Mouse (Mus musculus) kidney, adult 9 months (tissue): ENCODE measurements around the gene Klhl25.
"Not testable (repeated sequence)": the region's sequence is repeated elsewhere in the genome, so short reads cannot be mapped to it uniquely, and the experiment has no call there.

Experiments
- DNase-seq: peaks from one replicate; pipeline ENCODE4 v3.0.0; 2022

Gene Klhl25

DNA sequence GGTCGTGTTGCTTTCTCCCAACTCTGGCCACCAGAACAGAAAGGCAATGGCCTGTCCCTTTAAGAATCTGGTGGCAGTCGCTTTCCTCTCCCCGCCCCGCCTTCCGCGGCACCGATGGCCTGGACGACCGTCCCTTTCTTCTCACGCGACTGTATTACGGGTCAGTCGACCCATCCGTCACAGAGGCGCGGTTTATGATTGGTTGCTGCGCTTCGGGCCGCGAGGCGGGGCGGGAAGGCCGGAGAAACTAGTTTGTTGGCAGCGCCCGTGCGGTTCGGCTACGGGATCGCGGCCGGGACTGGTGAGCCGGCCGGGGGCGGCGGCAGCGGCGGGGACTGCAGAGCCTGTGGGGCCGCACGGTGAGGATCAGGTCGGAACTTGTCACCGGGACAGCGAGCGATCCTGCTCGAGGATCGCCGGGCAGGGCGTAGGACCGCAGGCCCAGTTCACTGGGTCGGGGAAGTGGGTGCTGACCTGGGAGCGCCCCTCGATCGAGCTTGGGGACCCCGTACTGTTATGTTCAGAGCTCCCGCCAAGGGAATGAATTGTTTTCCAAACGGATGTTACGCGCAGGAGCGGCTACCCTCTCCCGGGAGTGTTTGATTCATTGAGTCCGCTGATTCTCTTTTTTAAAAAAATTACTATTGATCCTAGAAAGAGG, at the start of gene Klhl25:
Gene Klhl25 (plus strand): TSS at position 196 of the 661 bp plus-strand sequence.
- DNase-seq, result peak; percentile 98

DNA sequence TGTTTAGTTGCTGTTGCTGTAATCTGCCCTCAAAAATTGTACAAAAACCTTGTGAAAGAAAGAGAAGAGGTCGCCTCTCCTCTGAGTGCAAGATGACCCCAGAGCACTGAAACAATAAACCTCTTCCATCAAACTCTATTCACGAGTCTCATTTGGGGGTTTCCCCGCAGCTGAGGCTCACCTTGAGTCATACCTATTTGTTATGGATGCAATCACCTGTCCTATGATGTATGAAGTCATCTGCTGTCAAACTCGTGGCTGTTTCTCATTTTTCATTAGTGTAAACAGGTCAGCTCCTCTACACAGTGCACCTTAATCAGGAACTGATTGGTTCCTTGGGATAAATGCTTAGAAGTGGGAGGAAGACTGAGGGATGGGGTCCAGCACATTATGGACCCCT, 47.6 kb upstream of the Klhl25 start:
- no peak for DNase-seq

DNA sequence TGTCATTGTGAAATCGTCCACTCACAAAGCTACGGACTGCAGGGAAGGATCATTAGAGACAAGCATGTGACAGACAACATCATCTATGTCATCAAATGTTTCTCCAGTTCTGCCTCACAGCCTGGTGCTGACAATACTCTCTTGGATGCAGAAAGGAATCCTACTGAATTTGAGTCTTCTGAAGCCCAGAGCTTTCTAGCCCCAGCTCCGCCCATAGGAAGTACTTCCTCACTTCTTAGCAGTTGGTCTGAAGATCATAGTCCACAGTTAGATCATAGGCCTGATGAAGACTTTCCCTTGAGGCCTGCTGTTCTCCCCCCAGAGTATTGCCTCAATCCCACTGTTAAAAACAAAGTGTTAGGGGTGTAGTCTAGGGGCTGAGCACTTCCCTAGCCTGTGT, 47.1 kb upstream of the Klhl25 start:
- no peak for DNase-seq

DNA sequence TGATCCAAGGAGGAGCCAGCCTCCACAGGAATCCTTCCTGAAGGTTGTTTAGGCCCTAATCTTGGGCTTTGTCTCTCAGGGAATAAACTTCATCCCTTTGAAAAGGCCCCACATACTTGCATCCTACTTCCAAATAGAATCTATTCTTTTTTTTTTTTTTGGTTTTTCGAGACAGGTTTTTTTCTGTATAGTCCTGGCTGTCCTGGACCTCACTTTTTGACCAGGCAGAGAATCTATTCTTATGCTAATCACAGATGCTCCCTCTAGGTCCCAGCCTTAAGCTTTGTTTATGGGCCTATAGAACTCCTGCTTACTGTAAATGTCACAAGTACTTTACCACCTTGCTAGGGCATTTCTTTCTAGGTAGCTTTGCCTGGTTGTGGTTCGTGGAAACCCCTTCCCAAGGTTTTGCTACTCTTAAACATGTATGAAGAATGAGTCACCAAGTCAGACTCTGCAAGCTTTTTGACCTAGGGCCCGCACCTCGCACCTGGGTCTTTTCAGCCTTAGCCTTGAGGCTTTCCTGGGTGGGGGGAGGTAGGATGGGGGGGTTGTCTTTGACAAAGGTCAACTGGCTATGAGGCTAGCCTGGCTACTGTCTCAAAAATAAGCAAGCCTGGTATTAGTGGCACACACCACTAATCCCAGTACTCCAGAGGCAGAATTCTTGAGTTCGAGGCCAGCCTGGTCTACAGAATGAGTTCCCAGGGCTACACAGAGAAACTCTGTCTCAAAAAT, 46.3 kb upstream of the Klhl25 start:
- no peak for DNase-seq

DNA sequence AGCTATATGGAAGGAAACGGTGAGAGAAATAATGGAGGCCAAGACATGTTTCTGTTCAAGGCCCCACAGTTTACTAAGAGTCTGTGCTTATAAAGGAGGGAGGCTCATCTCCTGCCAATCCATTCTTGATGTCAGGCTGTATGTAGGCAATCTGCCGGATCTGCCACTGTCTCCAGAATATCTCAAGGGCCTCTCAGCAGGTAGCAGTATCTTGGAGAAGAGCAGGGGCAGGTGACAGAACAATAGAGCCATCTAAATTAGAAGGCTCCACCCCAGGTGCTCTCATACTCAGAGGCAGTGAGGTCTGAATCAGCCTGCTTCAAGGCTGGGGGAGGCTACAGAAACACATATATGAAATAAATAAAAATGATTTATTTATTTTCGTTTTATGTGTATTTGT, 45.2 kb upstream of the Klhl25 start:
- DNase-seq, result no peak

DNA sequence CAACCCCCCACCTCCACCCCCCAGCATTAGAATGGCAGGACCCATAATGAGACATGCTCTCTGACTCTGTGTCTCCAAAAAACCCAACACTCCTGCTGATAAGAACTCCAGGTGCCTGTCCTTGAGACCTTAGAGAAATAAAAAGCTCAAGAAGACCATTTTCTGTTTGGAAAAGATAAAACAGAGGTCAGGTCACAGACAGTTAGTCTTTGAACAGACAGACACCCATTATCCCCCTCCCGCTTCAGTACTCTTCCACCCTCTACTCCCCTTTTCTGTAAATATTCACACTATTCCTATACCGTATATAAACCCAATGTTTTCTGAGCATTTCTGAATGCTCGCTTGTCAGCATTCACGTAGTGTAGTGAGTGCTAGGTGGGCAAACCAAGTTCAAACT, 41.9 kb upstream of the Klhl25 start:
- DNase-seq, result no peak

DNA sequence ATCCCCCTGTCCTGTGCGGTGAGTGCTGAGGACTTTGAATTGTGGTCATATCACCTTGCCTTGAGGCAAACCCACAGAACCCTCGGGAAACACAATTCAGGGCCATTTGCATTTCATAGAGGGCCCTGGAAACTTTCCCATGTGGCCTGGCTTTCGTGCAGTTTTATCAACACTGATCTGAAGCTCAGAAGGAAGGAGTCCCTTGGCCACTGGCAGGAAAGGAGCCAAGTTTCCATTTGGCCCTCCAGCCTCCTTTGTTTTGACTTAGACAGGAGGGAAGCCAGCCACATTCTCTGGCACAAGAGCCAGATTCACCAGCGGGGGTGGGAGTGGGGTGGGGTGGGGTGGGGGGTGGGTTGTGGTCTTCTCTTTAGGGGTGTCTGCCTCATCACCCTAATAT, 41.4 kb upstream of the Klhl25 start:
- peak; percentile 71 for DNase-seq

DNA sequence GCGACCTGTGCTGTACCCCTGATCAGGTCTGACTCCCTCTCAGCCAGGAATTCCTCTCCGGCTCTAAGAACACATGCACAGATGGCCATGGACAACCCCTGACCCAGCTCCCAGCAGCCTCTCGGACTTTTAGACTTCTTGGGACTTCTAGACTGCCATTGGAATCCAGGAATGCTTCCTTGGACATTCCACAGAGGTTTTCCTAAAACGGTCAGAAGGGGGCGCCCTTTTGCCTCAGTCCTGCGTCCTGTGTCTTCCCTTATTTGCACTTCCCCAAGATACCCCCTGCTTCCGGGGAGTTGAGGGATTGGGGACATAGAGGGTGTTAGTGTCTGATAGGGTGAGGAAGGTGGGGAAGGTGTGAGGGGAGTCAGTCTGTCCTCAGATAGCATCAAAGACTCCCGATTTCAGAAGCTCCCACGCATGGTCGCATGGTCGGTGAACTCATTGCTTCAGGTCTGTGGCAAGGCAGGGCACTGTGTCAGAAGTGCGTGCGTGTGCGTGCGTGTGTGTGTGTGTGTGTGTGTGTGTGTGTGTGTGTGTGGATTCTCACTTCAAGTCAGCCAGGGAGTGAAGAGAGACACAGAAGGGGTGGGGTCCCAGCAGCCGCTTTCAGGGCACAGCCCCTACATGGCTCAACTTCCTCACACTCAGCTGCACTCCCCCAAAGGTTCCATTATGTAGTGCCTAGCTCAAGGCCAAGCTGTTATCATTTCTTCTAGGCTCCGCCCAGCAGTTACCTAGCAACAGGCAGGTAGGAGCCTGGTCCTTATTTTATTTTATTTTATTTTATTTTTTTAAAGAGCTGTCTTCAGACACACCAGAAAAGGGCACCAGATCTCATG, 40.4 kb upstream of the Klhl25 start:
- peak; percentile 55 for DNase-seq

DNA sequence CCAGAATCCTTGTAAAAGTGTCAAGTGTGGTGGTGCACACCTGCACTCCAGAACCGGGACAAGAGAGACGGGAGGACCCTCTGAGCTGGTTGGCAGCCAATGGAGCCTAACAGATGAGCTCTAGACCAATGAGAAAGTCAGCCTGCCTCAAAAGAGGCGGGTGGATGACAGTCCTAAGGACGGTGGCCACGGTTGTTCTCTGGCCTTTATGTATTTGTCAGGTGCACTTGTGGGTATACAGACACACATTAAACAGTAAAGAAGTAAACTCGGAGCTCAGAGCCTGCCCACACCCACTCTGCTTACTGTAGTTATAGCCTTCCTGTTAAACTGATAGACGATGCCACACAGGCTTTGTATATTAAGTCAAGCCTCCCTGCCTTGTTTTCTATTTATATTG, 27.4 kb upstream of the Klhl25 start:
- DNase-seq, result no peak

DNA sequence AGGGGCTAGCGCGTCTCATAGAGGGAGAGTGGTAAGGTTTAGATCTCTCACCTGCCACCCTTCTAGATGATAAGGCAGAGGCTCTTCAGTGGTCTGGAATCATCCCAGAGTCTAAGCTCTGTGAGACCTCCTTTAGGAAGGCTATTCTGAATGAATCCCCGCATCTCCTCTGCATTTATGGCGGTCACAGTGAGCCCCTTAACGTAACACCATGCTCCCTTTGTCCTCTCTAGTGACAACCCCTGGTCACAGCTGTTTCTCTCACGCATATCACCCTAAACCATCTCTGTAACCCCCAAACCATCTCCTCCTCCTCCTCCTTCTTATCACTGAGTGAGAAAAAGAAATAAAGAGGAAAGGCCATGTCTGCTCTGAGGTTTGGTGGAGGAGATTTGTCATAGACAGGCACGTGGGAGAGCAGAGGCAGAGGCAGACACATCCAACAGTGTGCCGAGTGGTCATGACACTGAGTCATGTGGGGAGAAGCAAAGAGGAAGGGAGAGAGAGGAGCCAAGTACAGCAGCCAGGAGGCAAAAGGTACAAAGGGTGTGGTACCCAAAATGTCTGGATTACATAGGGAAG, 25.9 kb upstream of the Klhl25 start:
- no peak for DNase-seq

DNA sequence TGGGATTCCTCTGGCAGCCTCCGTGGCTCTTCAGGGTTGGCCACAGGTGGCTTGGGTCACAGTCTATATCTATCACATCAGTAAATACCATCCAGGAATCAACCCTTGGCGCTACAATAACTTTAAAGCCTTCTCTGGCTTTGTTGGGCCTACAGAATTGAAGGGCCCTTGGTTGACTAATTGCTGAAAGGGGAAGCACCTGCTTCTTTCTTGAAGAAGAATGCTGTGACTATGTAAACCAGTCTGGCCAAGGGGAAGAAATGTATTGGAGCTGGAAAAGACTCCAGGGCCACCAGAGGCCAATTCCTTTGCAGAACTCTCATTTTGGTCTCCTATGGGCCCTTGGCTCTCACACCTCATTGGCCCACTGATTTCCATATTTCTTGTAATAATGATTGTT, 25.0 kb upstream of the Klhl25 start:
- no peak for DNase-seq

DNA sequence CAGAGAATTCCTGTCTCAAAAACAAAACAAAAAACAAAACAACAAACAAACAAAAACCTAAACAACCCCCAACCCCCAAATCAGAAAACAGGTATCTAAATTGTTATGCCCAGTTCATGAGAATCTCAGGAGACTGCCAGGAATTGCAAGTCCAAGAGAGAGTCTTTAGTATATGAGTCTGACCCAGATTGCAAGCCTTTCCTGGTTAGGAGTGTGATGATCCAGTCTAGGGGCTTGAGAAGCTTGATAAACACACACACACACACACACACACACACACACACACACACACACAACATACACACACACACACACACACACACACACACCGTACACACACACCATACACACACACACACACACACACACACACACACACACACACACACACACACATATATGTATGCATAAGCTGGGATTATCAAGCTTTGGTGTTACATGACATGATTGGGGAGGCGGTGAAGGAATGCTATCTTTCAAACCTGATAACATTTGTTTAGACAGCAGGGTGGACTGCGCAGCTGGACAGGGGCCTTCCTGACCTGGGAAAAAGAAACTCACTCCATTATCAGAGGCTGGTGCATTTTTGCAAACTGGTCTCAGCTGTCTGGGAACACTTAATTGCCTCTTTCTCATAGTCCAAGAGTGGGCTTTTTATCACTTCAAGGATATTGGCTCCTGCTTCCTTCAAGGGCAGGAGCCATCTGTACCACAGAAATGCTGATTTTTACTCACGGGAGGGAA, 21.6 kb upstream of the Klhl25 start:
- DNase-seq, result no peak

DNA sequence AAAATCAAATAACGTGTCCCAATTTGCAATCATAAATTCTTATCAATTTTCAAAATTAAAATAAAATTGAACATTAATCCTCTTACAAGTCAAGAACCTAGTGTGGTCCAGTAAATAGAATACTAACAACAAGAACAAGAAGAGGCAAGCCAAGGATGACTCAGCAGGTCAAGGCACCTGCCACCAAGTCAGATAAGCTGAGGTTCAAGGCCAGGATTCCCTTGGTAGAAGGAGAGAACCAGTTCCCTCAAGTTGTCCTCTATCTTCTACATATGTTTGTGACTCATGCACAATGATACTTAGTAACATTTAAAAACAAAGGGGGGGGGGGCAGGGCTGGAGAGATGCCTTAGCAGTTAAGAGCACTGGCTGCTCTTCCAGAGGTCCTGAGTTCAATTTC, 20.8 kb upstream of the Klhl25 start:
- DNase-seq, result no peak

DNA sequence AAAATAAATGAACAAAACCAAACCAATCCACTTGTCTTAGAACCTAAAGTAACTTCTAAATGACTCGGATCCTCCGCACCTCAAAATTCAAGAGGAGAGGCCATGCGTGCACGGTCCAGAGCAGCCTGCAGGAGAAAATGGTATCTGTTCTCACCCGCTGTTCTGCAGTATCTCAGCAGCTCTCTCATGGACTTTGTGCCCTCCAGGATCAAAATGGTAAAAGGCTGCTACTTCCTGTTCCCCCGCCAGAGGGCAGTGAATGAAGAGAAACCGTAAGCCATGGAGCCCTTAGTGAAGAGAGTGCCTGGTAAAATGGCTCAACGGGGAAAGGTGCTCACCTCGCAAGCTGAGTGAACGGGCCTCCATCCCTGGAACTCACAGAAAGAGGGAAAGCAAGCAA, 20.3 kb upstream of the Klhl25 start:
- peak; percentile 83 for DNase-seq

DNA sequence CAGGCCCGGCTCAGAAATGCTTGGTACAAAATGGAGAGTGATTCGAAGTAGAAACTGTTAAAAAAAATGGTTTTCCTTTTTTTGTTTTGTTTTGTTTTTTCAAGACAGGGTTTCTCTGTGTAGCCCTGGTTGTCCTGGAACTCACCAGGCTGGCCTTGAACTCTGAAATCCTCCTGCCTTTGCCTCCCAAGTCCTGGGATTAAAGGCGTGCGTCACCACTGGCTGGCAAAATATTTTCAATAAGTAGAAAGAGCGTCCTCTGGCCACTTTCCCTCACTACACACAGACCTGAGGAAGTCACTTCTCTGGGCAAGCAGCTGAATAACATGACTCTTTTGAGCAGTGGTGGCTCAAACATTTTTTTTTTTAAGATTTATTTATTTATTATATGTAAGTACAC, 19.6 kb upstream of the Klhl25 start:
- DNase-seq, result no peak

DNA sequence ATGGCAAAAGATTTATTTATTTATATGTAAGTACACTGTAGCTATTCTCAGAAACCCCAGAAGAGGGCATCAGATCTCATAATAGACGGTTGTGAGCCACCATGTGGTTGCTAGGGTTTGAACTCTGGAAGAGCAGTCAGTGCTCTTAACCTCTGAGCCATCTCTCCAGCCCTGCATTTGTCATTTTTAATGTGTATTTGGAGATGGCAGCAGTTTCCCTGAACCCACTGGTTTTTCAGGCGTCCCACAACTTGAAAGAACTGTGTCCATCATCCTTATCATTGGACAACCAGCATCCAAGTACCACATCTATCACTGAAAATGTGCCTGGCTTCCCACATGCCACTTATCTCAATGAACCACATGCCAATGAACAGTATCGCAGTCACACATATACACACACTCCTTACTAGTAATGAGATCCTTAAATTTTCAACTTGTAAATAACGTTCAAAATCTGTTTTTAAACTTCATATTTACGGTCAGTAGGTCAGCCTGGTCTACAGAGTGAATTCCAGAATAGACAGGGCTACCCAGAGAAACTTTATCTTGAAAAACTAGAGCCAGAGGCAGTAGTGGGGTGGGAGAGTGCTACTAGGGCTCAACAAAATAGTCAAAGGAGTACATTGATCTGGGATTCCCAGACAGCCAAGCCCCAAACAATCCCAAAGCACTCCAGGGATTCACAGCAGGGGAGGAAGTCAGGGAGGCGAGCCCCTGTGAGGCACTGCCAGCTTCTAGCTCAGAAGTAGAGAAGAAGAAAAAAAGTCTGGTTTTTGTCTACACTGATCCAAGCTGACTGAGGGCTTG, 17.7 kb upstream of the Klhl25 start:
- no peak for DNase-seq

DNA sequence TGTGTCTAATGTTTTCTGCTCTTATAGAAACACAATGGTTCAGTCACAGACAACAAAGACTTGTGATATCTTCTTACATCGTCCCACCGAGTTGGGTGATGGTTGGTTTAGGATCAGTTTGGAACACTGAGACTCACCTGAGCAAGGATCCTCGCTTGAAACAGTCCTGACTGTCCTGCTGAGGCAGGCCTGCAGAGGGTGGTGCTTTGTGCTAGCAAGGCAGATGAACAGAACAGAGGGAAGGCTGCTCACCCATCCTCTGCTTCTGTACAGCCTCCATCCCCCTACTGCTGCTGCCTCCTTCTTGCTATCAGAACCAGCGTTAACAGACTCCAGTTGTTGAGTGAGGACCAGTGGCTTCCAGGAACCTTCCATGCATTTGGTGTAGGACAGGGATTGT, 14.2 kb upstream of the Klhl25 start:
- DNase-seq, result not testable (repeated sequence)

DNA sequence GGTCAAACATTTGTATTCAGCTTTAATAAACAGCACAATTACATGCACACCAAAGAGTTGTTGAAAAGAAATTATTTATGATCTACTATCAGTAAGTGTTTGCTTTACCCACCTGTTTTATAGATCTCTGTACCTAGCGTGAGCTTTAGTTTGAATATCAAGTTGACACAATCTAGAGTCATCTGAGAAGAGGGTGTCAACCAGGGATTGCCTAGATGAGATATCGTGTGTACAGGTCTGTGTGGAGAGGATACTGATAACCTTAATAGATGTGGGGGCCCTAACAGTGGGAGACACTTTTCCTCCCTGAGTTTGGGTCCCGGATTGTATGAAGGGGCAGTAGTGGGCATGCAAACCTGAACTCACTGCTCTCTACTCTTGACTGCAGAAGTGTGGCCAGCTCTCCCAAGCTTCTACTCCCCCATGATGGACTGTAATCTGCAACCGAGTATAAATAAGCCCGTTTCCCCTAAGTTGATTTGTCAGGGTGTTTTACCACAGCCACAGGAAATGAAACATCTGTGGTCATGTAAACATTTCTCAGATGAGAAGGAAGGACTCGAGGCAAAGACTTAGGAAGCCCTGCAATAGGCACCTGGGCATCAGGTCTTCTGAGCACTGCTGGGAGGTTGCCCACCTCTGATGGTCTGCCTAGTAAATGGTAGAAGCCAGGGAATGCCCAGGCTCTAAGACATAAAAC, 13.0 kb upstream of the Klhl25 start:
- not testable (repeated sequence) for DNase-seq

DNA sequence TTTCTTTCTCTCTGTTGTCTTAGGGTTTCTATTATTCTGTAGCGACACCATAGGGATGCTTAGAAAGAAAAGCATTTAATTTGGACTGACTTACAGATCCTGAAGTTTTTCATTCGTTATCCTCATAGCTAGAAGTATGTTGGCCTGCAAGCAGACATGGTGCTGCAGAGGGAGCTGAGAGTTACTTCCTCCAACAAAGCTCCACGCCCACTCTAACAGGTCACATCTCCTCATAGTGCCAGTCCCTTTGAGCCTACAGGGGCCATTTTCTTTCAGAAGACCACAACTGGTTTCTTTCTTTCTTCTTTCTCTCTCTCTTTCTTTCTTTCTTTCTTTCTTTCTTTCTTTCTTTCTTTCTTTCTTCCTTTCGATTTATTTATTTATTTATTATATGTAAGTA, 8.0 kb upstream of the Klhl25 start:
- no peak for DNase-seq

DNA sequence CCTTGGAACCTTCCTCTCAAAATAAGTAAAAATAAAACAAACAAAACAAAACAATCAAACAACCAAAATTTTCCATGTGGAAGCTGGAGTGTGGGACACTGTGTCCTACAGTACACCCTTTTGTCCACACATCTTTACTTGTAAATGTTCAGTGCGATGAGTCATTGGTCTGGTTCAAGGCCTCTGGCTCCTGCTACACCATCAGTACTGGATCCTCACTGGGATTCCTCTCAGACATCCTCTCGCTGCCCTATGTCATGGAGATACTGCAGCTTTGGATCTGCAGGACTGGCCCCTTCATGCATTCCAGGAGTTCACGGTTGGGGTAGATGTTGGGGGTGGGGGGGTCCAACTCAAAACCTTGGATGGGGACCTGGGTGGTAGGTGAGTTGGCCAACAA, 5.8 kb upstream of the Klhl25 start:
- no peak for DNase-seq

DNA sequence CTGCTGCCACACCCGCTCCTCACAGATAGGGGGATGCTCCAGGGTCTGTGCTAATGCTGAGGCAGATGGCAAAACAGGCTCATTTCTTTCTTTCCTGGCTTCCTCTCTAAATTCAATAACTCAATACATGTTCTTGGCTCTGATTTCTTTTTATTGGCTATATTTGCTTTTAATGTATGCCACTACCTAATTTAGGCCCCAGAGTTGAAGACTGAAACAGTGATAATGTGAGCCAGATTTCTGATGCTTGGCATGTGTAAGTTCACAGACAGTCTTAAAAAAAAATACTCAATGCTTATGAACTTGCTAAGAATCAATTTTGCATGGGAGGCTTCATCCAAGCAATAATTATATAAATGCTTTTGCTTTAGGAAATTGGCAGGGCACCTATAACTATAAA, 2.2 kb upstream of the Klhl25 start:
- no peak for DNase-seq
